Mouse (Mus musculus): Measurements from ENCODE around the gene Arid3a. TPM values are rescaled to one million over a fixed set of nuclear protein-coding genes. Genes with fewer than 3 reads are reported as not detected.
A peak's percentile ranks its signal among the peaks of the same experiment; 100 is the strongest.

The Arid3a gene
- polyA plus RNA-seq, 1 experiment from 2014 or later: 5.5 TPM

DNA sequence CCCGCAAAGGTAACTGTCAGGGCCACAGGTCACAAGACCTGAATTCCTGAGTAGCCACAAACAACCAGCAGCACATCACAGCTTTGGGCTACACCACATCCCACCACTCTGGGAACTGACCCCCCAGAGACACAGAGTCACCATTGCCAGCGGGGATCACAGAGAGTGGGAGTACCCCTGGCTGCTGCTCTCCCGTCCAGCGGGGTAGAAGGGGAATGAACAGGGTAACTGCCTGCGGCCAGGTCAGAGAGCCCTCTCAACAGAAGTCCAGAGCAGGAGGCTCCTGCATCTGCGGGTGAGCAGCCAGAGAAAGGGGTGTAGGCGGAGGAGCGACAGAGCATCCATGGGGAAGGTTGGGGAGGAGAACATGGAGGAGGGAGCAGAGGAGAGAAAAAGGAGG, 10.8 kb upstream of the Arid3a start:
- 3% methylated on average over 8 of the region's 8 CpGs for WGBS
- H3K4me2 ChIP-seq (replicated peaks; ENCODE audit: low read depth, low read length): peak overlapping the region; percentile 96
- ATAC-seq (ENCODE audit: low FRiP score, low TSS enrichment): no peak
- peaks cover 15% of the 10 kb centered on the region for H3K36me3 ChIP-seq (ENCODE audit: insufficient read depth, low read length)
- no peaks in the 10 kb centered on the region for H3K9me3 ChIP-seq (ENCODE audit: low read length)
- peaks cover 47% of the 10 kb centered on the region for H3K4me1 ChIP-seq (ENCODE audit: insufficient read depth, low read length)
- peaks cover 38% of the 10 kb centered on the region for H3K27me3 ChIP-seq (ENCODE audit: insufficient read depth, low read length)
- peak overlapping the region; percentile 83 for H3K4me3 ChIP-seq (ENCODE audit: low read length)
- H3K27ac ChIP-seq (ENCODE audit: low read length): peak overlapping the region; percentile 40
- H3K9ac ChIP-seq (replicated peaks; ENCODE audit: low read length): peak overlapping the region; percentile 97

DNA sequence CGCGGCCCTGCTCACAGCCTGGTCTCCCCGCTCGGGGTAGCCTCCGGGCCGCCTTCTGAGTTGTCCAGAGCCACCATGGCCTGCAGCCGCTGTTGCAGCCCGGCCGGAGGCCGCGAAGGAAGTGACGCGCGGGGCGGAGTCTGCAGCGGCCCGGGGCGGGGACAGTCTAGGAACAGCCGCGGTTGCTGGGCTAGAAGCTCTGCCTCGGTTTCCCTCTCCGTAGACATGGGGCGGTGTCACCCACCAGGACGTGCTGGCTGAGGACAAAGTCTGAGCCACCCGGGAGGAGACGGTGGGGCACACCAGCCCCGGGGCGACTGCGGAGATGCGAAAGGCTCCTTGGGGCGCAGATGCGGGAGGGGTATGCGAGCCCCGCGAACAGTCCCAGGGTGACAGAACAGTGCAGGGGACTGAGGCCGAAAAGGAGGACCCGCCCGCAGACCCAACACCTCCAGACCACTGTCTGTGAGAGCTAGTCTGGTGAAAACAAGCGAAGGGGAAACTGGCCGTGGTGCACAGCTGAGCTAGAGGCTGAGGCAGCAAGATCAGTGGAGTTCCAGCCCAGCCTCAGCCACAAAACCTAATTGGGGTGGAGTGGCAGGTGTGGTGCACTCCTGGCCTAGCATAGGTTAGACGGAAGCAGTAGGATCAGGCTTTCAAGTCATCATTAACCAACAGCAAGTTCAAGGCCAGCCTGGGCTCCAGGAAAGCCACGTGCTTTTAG, 9.9 kb upstream of the Arid3a start, which contains the start of gene Kiss1r:
Gene Kiss1r, plus strand, starts transcription at position 164 of the 724 bp plus-strand sequence.
- Histone ChIP-seq H3K4me2 (replicated peaks; ENCODE audit: low read depth, low read length) (peak within 1 kb of the TSS; percentile 96), H3K36me3 (ENCODE audit: insufficient read depth, low read length) (peaks cover 8% of the 10 kb centered on the region; the same call in 1 of the 2 replicates), H3K4me1 (ENCODE audit: insufficient read depth, low read length) (peaks cover 54% of the 10 kb centered on the region), H3K9ac (replicated peaks; ENCODE audit: low read length) (peak within 1 kb of the TSS; percentile 97), H3K4me3 (ENCODE audit: low read length) (peak within 1 kb of the TSS; percentile 83), H3K27me3 (ENCODE audit: insufficient read depth, low read length) (peaks cover 47% of the 10 kb centered on the region), H3K27ac (ENCODE audit: low read length) (peak within 1 kb of the TSS; percentile 82), H3K9me3 (ENCODE audit: low read length) (no peaks in the 10 kb centered on the region)
- peak; percentile 81 for ATAC-seq (ENCODE audit: low FRiP score, low TSS enrichment)
- WGBS: 2% methylated on average over 42 of the region's 42 CpGs

DNA sequence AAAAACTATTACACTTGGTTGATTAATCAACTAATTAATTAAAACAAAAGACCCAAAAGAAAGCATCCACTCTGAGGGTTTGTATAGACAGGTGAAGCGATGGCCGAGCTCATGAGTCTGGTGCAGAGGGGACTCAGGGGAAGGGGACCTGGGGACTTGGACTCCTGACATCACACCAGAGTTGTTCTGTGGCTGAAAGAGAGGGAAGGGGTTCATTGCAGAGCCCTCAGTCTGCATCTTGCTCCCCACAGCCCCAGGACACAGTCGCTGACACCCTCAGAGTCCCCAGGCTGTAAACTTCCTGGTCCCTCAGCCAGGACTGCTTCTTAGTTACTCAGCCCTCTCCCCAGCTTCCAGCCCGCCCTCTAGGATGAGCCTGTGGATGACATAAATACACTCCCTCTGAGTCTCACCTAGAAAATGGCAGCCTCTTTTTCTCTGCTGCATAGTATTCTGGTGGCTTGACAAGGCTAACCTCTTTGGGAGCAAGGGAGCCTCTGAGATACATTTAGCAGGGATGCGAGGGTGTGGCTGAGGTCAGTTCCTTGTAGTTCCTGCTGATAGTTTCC, 9.2 kb upstream of the Arid3a start:
- Histone ChIP-seq H3K36me3 (ENCODE audit: insufficient read depth, low read length) (peaks cover 6% of the 10 kb centered on the region; the same call in 1 of the 2 replicates), H3K27me3 (ENCODE audit: insufficient read depth, low read length) (peaks cover 53% of the 10 kb centered on the region), H3K4me2 (replicated peaks; ENCODE audit: low read depth, low read length) (peak overlapping the region; percentile 96; the same call in 1 of the 2 replicates), H3K27ac (ENCODE audit: low read length) (no peak overlapping the region), H3K4me1 (ENCODE audit: insufficient read depth, low read length) (peaks cover 54% of the 10 kb centered on the region), H3K9me3 (ENCODE audit: low read length) (no peaks in the 10 kb centered on the region), H3K4me3 (ENCODE audit: low read length) (peak overlapping the region; percentile 83; the same call in 1 of the 2 replicates), H3K9ac (replicated peaks; ENCODE audit: low read length) (peak overlapping the region; percentile 97; the same call in 1 of the 2 replicates)
- ATAC-seq (ENCODE audit: low FRiP score, low TSS enrichment): no peak
- 64% methylated on average over 5 of the region's 5 CpGs for WGBS

DNA sequence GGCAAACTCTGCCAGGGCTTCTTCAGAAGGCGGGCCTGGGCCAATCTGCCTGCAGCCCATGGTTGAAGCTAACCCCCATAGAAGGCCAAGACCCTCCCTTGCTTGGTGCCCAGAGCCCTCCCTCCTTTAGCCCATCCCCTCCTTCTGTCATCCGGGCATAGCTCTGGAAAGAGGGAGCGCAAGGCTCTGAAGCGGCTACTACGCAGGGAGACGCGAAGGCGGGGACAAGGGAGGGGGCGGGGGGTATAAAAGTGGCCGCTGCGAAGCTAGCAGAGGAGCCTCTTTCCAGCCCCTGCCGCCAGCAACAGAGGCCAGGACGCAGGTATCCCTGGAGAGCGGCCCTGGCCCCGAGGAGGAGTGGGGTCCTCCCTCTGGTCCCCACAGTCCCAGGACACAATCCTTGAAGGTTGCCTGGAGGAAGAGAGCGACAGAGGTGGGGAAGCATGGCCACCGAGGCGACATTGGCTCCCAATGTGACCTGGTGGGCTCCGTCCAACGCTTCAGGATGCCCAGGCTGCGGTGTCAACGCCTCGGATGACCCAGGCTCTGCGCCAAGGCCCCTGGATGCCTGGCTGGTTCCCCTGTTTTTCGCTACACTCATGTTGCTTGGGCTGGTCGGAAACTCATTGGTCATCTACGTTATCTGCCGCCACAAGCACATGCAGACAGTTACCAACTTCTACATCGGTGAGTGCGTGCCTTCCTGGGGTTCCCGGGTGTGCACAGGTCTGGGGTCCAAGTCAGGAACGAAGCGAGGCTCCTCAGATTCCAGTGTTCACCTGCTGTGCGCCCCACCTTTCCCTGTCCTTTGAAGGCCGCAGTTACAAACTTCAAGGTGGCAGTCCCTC, 8.4 kb upstream of the Arid3a start:
- peak overlapping the region; percentile 45; the same call in 1 of the 2 replicates for H3K9ac ChIP-seq (replicated peaks; ENCODE audit: low read length)
- H3K4me1 ChIP-seq (ENCODE audit: insufficient read depth, low read length): peaks cover 54% of the 10 kb centered on the region
- peaks cover 62% of the 10 kb centered on the region for H3K27me3 ChIP-seq (ENCODE audit: insufficient read depth, low read length)
- no peak for ATAC-seq (ENCODE audit: low FRiP score, low TSS enrichment)
- peaks cover under 1% of the 10 kb centered on the region; the same call in 1 of the 2 replicates for H3K36me3 ChIP-seq (ENCODE audit: insufficient read depth, low read length)
- no peak overlapping the region for H3K27ac ChIP-seq (ENCODE audit: low read length)
- peak overlapping the region; percentile 41 for H3K4me2 ChIP-seq (replicated peaks; ENCODE audit: low read depth, low read length)
- H3K9me3 ChIP-seq (ENCODE audit: low read length): no peaks in the 10 kb centered on the region
- WGBS: 6% methylated on average over 34 of the region's 35 CpGs
- H3K4me3 ChIP-seq (ENCODE audit: low read length): peak overlapping the region; percentile 22

DNA sequence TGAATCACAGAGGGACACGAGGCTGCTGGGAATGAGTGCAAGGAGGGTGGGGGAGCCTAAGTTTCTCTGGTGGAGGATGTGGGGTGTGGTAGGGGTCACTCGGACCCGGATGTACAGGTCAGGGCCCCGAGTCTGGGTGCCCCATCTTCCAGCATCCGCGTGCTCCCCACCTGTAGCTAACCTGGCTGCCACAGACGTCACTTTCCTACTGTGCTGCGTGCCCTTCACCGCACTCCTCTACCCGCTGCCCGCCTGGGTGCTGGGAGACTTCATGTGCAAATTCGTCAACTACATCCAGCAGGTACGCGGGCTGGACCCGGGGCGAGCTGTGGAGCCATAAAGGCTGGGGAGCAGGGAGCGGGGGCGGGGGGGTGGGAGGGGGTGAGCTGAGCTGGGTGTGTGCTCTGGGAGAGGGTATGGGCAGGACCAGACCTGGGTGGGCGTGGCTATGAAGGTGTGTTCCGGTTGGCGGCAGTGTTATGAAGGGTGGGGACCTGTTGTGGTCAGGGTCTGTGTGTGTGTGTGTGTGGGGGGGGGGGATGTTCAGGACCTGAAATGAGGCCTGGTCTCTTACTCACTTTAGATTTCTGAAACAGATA, 7.5 kb upstream of the Arid3a start:
- H3K9ac ChIP-seq (replicated peaks; ENCODE audit: low read length): peak overlapping the region; percentile 43
- H3K27ac ChIP-seq (ENCODE audit: low read length): no peak overlapping the region
- H3K4me2 ChIP-seq (replicated peaks; ENCODE audit: low read depth, low read length): peak overlapping the region; percentile 41
- no peak for ATAC-seq (ENCODE audit: low FRiP score, low TSS enrichment)
- peak overlapping the region; percentile 22 for H3K4me3 ChIP-seq (ENCODE audit: low read length)
- H3K4me1 ChIP-seq (ENCODE audit: insufficient read depth, low read length): peaks cover 52% of the 10 kb centered on the region
- H3K36me3 ChIP-seq (ENCODE audit: insufficient read depth, low read length): no peaks in the 10 kb centered on the region
- H3K27me3 ChIP-seq (ENCODE audit: insufficient read depth, low read length): peaks cover 62% of the 10 kb centered on the region
- WGBS: 8% methylated on average over 21 of the region's 21 CpGs
- no peaks in the 10 kb centered on the region for H3K9me3 ChIP-seq (ENCODE audit: low read length)

DNA sequence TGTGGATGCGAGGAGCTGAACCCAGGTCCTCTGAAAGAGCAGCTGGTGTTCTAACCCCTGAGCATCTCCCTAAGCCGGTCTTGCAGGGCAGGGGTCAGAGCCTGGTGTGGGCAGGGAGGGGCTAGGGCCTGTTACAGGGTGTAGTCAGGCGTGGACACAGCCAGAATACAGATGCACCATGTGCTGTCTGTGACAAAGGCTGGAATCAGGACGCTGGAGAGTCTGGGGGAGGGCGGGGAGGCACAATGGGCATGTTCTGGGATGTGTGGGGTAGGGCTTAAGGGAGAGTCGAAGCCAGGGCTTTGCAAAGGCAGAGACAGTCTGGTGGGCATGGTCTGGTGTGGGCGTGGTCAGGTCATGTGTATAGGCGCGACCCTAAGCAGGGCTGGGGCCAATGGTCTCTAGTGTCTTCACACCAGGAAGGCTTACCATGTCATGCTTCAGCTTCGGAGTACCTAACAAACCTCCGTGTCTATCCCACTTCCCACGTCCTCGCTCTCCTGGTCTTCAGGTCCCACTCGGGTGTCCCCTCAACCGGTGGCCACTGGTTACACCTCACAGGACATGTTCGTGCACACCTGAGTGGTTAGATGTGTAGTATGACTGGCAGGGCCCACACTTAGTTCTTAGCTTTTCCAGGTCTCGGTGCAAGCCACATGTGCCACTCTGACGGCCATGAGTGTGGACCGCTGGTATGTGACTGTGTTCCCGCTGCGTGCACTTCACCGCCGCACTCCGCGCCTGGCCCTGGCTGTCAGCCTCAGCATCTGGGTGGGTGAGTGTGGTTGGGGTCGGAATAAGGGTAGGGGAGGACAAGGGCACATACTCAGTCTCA, 6.6 kb upstream of the Arid3a start:
- Histone ChIP-seq H3K9me3 (ENCODE audit: low read length) (no peaks in the 10 kb centered on the region), H3K27ac (ENCODE audit: low read length) (no peak overlapping the region), H3K36me3 (ENCODE audit: insufficient read depth, low read length) (no peaks in the 10 kb centered on the region), H3K4me2 (replicated peaks; ENCODE audit: low read depth, low read length) (peak overlapping the region; percentile 50), H3K4me3 (ENCODE audit: low read length) (peak overlapping the region; percentile 39), H3K27me3 (ENCODE audit: insufficient read depth, low read length) (peaks cover 62% of the 10 kb centered on the region), H3K9ac (replicated peaks; ENCODE audit: low read length) (no peak overlapping the region; the same call in 1 of the 2 replicates), H3K4me1 (ENCODE audit: insufficient read depth, low read length) (peaks cover 47% of the 10 kb centered on the region)
- WGBS: 19% methylated on average over 26 of the region's 26 CpGs
- ATAC-seq (ENCODE audit: low FRiP score, low TSS enrichment): no peak

DNA sequence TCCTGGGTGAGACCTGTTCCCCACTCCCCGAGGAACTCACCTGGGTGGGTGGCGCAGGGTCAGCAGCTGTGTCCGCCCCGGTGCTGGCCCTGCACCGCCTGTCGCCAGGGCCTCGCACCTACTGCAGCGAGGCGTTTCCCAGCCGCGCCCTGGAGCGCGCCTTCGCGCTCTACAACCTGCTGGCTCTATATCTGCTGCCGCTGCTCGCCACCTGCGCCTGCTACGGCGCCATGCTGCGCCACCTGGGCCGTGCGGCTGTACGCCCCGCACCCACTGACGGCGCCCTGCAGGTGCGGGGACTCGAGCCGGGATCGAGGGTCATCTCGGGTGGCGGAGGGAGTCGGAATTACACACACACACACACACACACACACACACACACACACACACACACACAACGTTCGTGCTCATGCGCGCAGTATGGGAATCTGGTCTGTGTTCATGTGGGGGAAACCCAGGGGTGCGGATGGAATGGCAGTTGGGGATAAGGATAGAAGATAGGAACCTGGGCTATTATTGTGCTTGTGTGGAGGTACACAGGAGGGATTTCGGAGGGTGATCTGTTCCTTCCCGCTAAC, 5.8 kb upstream of the Arid3a start, which contains the start of gene R3hdm4:
Gene R3hdm4, minus strand, starts transcription at position 251 of the 578 bp plus-strand sequence.
- H3K4me3 ChIP-seq (ENCODE audit: low read length): peak within 1 kb of the TSS; percentile 39
- no peaks in the 10 kb centered on the region for H3K9me3 ChIP-seq (ENCODE audit: low read length)
- H3K27me3 ChIP-seq (ENCODE audit: insufficient read depth, low read length): peaks cover 62% of the 10 kb centered on the region
- no peak for ATAC-seq (ENCODE audit: low FRiP score, low TSS enrichment)
- peak within 1 kb of the TSS; percentile 45 for H3K9ac ChIP-seq (replicated peaks; ENCODE audit: low read length)
- H3K36me3 ChIP-seq (ENCODE audit: insufficient read depth, low read length): no peaks in the 10 kb centered on the region
- 4% methylated on average over 36 of the region's 41 CpGs for WGBS
- peak within 1 kb of the TSS; percentile 50 for H3K4me2 ChIP-seq (replicated peaks; ENCODE audit: low read depth, low read length)
- peaks cover 46% of the 10 kb centered on the region for H3K4me1 ChIP-seq (ENCODE audit: insufficient read depth, low read length)
- no peak within 1 kb of the TSS for H3K27ac ChIP-seq (ENCODE audit: low read length)

DNA sequence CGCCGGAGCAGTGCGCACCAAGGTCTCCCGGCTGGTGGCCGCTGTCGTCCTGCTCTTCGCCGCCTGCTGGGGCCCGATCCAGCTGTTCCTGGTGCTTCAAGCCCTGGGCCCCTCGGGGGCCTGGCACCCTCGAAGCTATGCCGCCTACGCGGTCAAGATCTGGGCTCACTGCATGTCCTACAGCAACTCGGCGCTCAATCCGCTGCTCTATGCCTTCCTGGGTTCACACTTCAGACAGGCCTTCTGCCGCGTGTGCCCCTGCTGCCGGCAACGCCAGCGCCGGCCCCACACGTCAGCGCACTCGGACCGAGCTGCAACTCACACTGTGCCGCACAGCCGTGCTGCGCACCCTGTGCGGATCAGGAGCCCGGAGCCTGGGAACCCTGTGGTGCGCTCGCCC, 5.3 kb upstream of the Arid3a start:
- ATAC-seq (ENCODE audit: low FRiP score, low TSS enrichment): no peak
- H3K4me1 ChIP-seq (ENCODE audit: insufficient read depth, low read length): peaks cover 48% of the 10 kb centered on the region
- 1% methylated on average over 34 of the region's 34 CpGs for WGBS
- peaks cover 62% of the 10 kb centered on the region for H3K27me3 ChIP-seq (ENCODE audit: insufficient read depth, low read length)
- no peak overlapping the region for H3K27ac ChIP-seq (ENCODE audit: low read length)
- peak overlapping the region; percentile 45 for H3K9ac ChIP-seq (replicated peaks; ENCODE audit: low read length)
- H3K4me2 ChIP-seq (replicated peaks; ENCODE audit: low read depth, low read length): peak overlapping the region; percentile 50
- no peaks in the 10 kb centered on the region for H3K36me3 ChIP-seq (ENCODE audit: insufficient read depth, low read length)
- peak overlapping the region; percentile 39 for H3K4me3 ChIP-seq (ENCODE audit: low read length)
- no peaks in the 10 kb centered on the region for H3K9me3 ChIP-seq (ENCODE audit: low read length)

All from kidney, embryonic 16.5 days (tissue).